Mouse (Mus musculus): Measurements from ENCODE around the gene 1700086D15Rik. TPM values are rescaled to one million over a fixed set of nuclear protein-coding genes. Genes with fewer than 3 reads are reported as not detected.

The 1700086D15Rik gene
- polyA plus RNA-seq (2015; fragmentation: Nextera tagmentation; extraction: Ambion mirVana) = 0.17 and 0.20 TPM in 2 replicates

DNA sequence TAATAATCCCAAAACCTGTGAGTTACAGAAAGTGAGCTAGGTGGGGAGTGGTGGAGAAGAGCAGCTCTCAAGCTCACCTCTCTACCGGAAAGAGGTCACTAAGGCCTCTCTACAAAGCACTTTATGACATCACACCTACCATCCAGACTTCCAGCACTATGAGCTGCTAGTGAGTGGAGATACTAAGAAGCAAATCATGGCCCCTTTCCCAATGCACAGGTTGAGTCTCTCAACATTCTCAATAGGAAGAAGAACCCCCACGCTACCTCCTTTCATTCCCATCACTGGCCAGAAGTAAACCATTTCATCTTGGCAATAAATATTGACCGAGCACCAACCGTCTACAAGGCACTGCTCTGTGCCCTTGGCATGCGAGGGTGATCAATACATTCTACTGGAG, at the start of gene 1700086D15Rik:
1700086D15Rik (minus strand) TSS at position 101 of the 400 bp plus-strand sequence.
- H3K9ac ChIP-seq (replicated peaks) = no peak within 1 kb of the TSS
- 95% methylated on average over 5 of the region's 5 CpGs for WGBS
- H3K9me3 ChIP-seq = no peaks in the 10 kb centered on the region
- no peaks in the 10 kb centered on the region for H3K27me3 ChIP-seq
- H3K27ac ChIP-seq (replicated peaks) = no peak within 1 kb of the TSS
- H3K4me3 ChIP-seq = no peak within 1 kb of the TSS
- H3K4me2 ChIP-seq (replicated peaks) = no peak within 1 kb of the TSS
- no peaks in the 10 kb centered on the region for H3K36me3 ChIP-seq
- ATAC-seq (replicated peaks) = no peak
- H3K4me1 ChIP-seq = peaks cover 14% of the 10 kb centered on the region

DNA sequence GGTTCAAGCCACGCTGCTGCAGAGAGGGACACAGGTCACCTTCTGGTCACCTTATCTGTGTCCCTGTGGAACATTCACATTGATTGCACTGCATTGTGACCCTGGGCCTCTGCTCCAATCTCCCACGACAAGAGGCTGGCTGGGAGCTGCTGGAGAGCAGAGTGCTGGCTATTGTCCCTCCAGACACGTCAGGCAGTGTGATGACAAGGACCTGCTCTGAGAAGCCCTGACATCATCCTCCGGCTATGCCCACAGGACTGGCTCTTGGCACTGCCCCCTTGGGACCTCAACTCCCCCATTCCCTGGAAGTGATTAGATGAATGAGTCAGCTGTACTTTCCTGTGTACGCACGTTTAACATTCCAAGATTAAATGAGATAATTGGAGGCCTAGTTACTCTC, 49.8 kb upstream of the 1700086D15Rik start:
- ATAC-seq (replicated peaks) = no peak
- H3K4me1 ChIP-seq = no peaks in the 10 kb centered on the region
- no peak overlapping the region for H3K4me2 ChIP-seq (replicated peaks)
- no peak overlapping the region for H3K9ac ChIP-seq (replicated peaks)
- no peaks in the 10 kb centered on the region for H3K9me3 ChIP-seq
- no peaks in the 10 kb centered on the region for H3K36me3 ChIP-seq
- no peak overlapping the region for H3K27ac ChIP-seq (replicated peaks)
- WGBS = 50% methylated on average over 6 of the region's 6 CpGs
- no peak overlapping the region for H3K4me3 ChIP-seq
- no peaks in the 10 kb centered on the region for H3K27me3 ChIP-seq

DNA sequence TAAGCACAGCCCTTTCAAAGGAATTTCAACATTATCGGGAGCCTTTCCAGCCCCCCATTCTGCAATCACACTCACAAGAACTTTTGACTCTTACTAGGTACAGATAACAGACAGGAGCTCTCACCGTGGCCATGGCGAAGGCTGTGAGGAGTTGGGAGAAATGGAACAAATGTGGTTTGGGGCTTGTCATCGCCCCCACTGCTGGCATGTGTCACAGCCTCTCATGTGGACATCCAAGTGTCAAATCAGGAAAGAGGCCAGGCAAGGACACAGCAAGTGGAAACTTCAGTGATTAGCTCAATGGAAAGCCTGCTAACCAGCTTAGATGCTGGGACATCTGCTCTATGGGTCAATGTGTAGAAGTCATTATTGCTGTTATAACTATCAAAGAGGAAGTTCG, 45.6 kb upstream of the 1700086D15Rik start:
- no peaks in the 10 kb centered on the region for H3K36me3 ChIP-seq
- WGBS = 84% methylated on average over 5 of the region's 5 CpGs
- ATAC-seq (replicated peaks) = no peak

DNA sequence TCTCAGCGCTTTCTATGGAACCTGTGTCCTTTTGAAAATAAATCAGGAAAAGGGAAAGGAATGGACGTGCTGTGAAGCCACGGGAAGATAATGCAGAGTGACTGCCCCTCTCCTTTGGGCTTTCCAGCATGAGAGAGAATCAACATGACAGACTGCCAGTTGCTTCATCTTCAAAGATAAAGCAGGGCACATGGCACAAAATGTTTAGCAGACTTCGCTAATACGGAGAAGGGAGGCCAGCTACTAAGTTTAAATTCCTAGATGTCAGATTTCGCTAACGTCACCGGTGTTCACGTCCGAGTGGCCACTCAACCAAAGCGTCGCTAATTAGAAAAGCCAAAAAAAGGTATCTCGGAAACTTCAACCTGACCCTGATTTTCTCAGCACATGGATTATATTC, 45.0 kb upstream of the 1700086D15Rik start:
- H3K9me3 ChIP-seq = no peaks in the 10 kb centered on the region
- ATAC-seq (replicated peaks) = no peak
- no peaks in the 10 kb centered on the region for H3K27me3 ChIP-seq
- H3K4me1 ChIP-seq = no peaks in the 10 kb centered on the region
- no peak overlapping the region for H3K4me2 ChIP-seq (replicated peaks)
- no peaks in the 10 kb centered on the region for H3K36me3 ChIP-seq
- no peak overlapping the region for H3K4me3 ChIP-seq
- no peak overlapping the region for H3K9ac ChIP-seq (replicated peaks)
- 79% methylated on average over 13 of the region's 13 CpGs for WGBS
- no peak overlapping the region for H3K27ac ChIP-seq (replicated peaks)

More for the DNA sequence above, 45.6 kb upstream of the 1700086D15Rik start:
- Histone ChIP-seq H3K9me3 (no peaks in the 10 kb centered on the region), H3K4me1 (no peaks in the 10 kb centered on the region), H3K9ac (replicated peaks) (no peak overlapping the region), H3K4me3 (no peak overlapping the region), H3K27ac (replicated peaks) (no peak overlapping the region), H3K27me3 (no peaks in the 10 kb centered on the region), H3K4me2 (replicated peaks) (no peak overlapping the region)

DNA sequence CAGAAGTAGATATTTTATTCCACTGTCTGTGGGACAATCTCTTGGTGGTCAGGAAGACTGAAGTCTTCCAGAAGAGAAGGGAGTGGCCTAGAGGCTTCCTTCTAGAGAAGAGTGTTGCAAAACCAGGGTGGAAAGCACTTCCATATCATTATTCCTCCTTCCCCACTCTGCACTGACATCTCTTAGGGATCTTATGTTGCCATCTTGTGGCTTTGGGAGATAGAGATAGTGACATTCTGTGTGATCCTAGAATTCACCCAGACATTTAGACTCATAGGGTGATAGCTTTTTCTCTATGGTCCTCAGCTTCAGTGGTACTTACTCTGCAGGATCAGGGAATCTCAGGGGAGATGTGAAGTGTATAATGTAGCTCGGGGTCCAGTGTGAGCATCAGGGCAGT, 43.3 kb upstream of the 1700086D15Rik start:
- no peaks in the 10 kb centered on the region for H3K4me1 ChIP-seq
- ATAC-seq (replicated peaks) = no peak
- no peak overlapping the region for H3K9ac ChIP-seq (replicated peaks)
- H3K9me3 ChIP-seq = no peaks in the 10 kb centered on the region
- no peak overlapping the region for H3K4me2 ChIP-seq (replicated peaks)
- H3K27ac ChIP-seq (replicated peaks) = no peak overlapping the region
- no peaks in the 10 kb centered on the region for H3K36me3 ChIP-seq
- WGBS = 90% methylated on average over 1 of the region's 1 CpGs
- no peak overlapping the region for H3K4me3 ChIP-seq
- no peaks in the 10 kb centered on the region for H3K27me3 ChIP-seq

DNA sequence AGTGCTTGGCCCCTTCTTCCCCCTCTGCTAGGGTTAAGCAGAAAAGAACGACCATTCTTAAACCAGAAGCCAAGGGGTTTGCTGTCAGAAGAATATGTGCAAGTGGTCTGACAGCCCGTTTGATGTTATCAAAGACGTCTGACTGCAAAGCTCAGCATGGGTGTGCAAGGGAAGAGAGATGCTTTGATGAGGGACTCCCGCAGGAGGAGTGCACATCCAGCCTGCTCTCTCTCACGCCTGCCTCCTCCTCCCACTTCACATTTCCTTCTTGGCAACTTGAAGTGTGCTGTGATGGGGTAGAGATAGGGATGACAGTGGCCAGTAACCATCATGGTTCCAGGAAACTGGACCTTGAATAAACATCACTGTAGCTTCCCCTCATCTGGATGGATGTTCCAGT, 42.5 kb upstream of the 1700086D15Rik start:
- H3K9ac ChIP-seq (replicated peaks) = no peak overlapping the region
- H3K36me3 ChIP-seq = no peaks in the 10 kb centered on the region
- H3K27ac ChIP-seq (replicated peaks) = no peak overlapping the region
- no peak for ATAC-seq (replicated peaks)
- H3K4me3 ChIP-seq = no peak overlapping the region
- 49% methylated on average over 5 of the region's 5 CpGs for WGBS
- no peaks in the 10 kb centered on the region for H3K4me1 ChIP-seq
- no peaks in the 10 kb centered on the region for H3K27me3 ChIP-seq
- no peak overlapping the region for H3K4me2 ChIP-seq (replicated peaks)
- H3K9me3 ChIP-seq = no peaks in the 10 kb centered on the region

DNA sequence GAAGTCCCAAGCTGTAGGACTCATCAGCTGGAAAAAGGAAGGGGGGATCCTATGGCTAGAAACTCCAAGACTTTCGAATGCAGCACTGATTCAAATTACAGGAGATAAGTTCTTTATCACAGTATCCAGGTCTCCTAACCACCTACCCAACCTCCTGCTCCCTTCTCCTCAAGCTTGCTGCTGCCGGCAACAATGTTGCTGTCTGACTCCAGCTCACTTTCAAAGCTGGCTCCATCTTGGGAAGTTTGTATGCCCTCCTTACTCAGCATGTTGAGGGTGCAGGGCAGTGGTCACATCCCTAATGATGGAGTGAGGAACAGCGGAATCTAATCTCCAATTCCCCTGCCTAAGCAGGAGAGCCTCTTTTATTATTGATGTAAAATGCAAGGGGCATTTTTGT, 38.3 kb upstream of the 1700086D15Rik start:
- Histone ChIP-seq H3K4me3 (no peak overlapping the region), H3K27ac (replicated peaks) (no peak overlapping the region), H3K4me1 (no peaks in the 10 kb centered on the region), H3K9me3 (no peaks in the 10 kb centered on the region), H3K27me3 (no peaks in the 10 kb centered on the region), H3K36me3 (no peaks in the 10 kb centered on the region), H3K9ac (replicated peaks) (no peak overlapping the region), H3K4me2 (replicated peaks) (no peak overlapping the region)
- WGBS = 86% methylated on average over 3 of the region's 3 CpGs
- no peak for ATAC-seq (replicated peaks)

DNA sequence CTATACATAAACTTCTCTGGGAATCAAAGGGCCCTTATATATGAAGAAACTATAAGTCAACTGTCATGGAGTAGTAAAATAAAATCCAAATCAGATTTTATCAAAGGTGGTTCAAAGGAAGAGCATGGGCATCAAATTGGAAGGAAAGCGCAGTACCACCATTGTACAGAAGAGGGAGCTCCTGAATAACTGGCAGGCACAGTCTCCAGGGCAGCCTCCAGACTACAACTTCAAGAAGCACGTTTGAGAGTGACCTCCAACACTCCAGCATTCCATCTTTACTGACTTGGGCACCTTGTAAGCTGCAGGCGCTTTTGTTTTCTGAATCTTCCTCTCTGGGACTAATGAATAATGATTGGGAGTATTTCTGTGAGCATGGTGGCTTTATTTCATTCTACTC, 37.6 kb upstream of the 1700086D15Rik start:
- WGBS = 4% methylated on average over 3 of the region's 3 CpGs
- ATAC-seq (replicated peaks) = peak; percentile 63; the same call in 1 of the 2 replicates

DNA sequence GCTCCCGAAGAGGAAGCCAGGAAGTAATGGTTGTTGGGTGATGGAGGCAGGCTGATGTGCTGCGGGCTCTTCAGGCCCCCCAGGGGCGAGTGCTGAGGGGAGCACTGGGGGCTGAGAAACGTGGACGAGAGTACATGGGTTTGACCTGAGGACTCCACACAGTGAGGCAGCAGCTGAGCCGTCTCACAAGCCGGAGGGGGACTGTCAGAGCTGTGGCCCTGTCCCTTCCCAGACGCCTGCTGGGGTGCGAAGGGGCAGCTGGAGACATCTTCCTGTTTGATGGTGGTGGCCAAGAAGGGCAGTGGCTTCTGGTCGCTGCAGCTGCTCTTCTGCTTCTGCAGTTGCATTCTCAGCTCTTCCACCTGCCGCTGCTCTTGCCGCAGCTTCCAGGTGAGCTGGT, 27.3 kb upstream of the 1700086D15Rik start:
- WGBS = 88% methylated on average over 12 of the region's 12 CpGs
- H3K27me3 ChIP-seq = no peaks in the 10 kb centered on the region
- no peak overlapping the region for H3K27ac ChIP-seq (replicated peaks)
- H3K4me2 ChIP-seq (replicated peaks) = no peak overlapping the region
- H3K9me3 ChIP-seq = no peaks in the 10 kb centered on the region
- no peak overlapping the region for H3K9ac ChIP-seq (replicated peaks)
- no peaks in the 10 kb centered on the region for H3K36me3 ChIP-seq
- ATAC-seq (replicated peaks) = no peak
- no peak overlapping the region for H3K4me3 ChIP-seq
- no peaks in the 10 kb centered on the region for H3K4me1 ChIP-seq

More for the DNA sequence above, 37.6 kb upstream of the 1700086D15Rik start:
- no peaks in the 10 kb centered on the region for H3K27me3 ChIP-seq
- H3K27ac ChIP-seq (replicated peaks) = no peak overlapping the region
- no peak overlapping the region for H3K9ac ChIP-seq (replicated peaks)
- no peak overlapping the region for H3K4me3 ChIP-seq
- H3K36me3 ChIP-seq = no peaks in the 10 kb centered on the region
- H3K9me3 ChIP-seq = no peaks in the 10 kb centered on the region
- no peaks in the 10 kb centered on the region for H3K4me1 ChIP-seq
- no peak overlapping the region for H3K4me2 ChIP-seq (replicated peaks)

DNA sequence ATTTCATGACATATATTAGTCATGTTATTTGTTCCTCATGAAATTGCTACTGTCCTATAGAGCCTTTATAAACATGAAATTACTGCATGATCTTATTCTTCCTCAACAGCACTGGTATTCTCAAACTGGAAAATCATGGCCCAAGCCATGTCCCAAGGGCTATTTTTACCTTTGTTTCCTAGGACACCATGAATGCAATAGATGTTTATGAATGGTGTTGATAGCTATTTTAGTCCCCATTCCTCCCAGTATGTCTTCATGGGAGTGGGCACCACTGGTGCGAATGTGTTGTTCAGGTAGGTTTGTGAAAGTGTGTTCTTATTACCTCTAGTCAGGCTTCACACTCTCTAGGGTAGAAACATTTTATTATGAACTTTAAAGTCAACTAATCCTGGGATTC, 25.4 kb upstream of the 1700086D15Rik start:
- no peaks in the 10 kb centered on the region for H3K4me1 ChIP-seq
- no peak overlapping the region for H3K9ac ChIP-seq (replicated peaks)
- 95% methylated on average over 1 of the region's 1 CpGs for WGBS
- no peaks in the 10 kb centered on the region for H3K9me3 ChIP-seq
- H3K4me3 ChIP-seq = no peak overlapping the region
- no peak for ATAC-seq (replicated peaks)
- no peaks in the 10 kb centered on the region for H3K36me3 ChIP-seq
- H3K27me3 ChIP-seq = no peaks in the 10 kb centered on the region
- no peak overlapping the region for H3K4me2 ChIP-seq (replicated peaks)
- no peak overlapping the region for H3K27ac ChIP-seq (replicated peaks)

DNA sequence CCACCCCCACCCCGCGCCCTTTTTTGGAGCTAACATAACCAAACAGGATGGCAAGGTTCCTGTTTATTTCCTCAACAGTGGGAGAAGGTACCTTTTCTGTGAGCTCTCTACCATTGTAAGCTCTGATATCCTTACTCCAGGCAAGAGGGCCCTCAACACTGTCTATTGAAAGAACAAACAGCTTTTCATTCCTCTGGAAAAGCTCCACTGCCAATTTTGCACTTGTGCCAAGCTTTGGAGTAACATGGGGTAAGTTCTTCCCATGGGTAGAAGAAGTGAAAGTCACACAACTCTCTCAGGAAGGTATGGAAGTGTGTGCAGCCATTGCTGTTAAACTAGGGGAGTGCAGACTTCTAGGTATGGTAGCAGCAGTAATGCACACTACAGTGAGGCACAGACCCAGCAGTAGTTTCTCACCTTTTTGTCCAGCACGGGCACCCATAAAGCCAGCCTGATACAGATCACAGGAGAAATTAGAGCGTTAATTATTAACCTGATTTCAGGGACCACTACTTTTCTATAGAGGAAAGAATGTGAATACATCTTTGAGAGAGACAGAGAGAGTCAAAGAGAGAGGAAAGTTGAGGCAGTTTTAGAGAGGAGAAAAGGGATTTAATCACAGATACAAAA, 10.5 kb upstream of the 1700086D15Rik start:
- Histone ChIP-seq H3K4me1 (no peaks in the 10 kb centered on the region), H3K4me2 (replicated peaks) (no peak overlapping the region), H3K9me3 (no peaks in the 10 kb centered on the region), H3K27ac (replicated peaks) (no peak overlapping the region), H3K36me3 (no peaks in the 10 kb centered on the region), H3K9ac (replicated peaks) (no peak overlapping the region), H3K27me3 (no peaks in the 10 kb centered on the region), H3K4me3 (no peak overlapping the region)
- WGBS = 86% methylated on average over 4 of the region's 4 CpGs
- no peak for ATAC-seq (replicated peaks)

DNA sequence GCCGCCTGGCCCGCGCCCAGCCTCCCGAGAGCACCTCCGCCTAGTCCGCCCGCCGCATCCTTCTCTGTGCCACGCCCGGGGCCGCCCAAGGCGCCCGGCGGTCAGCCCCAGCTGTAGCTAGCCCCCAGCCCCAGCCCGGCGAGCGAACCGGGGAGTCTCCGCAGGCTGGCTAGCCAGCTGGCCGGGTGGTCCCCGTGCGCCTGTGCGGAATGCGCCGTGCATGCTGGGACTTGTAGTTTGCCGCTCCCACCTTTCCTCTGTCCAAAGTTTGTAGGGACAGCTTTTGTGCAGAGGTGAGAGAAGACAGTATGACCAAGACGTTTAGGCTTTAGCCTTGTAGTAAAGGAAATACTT, 3.1 kb upstream of the 1700086D15Rik start, which contains the start of gene Arhgap44:
Arhgap44 (minus strand) TSS at position 195 of the 354 bp plus-strand sequence.
- Histone ChIP-seq H3K4me2 (replicated peaks) (peak within 1 kb of the TSS; percentile 78), H3K4me3 (peak within 1 kb of the TSS; percentile 72), H3K9ac (replicated peaks) (peak within 1 kb of the TSS; percentile 86), H3K4me1 (peaks cover 14% of the 10 kb centered on the region), H3K36me3 (no peaks in the 10 kb centered on the region), H3K9me3 (no peaks in the 10 kb centered on the region), H3K27me3 (no peaks in the 10 kb centered on the region), H3K27ac (replicated peaks) (peak within 1 kb of the TSS; percentile 63)
- 0% methylated on average over 27 of the region's 27 CpGs for WGBS
- ATAC-seq (replicated peaks) = peak; percentile 97
